Mouse (Mus musculus) leukemia stem cell, adult 10-12 weeks (primary cell): Measurements from ENCODE around the gene Il4ra. TPM values are rescaled to one million over a fixed set of nuclear protein-coding genes. Genes with fewer than 3 reads are reported as not detected.

ENCODE experiments used
- polyA plus RNA-seq: library from polyadenylated mRNA; stranded (reverse); fragments of >175 nt; gene quantifications from 2 replicates; pipeline ENCODE4 v1.2.3, GENCODE M21; 2012; ENCODE audit warnings: low replicate concordance

Gene Il4ra
- polyA plus RNA-seq, result 19.9 and 30.2 TPM in 2 replicates

GRCm38 (mm10) chr7:125551766-125552709, at the start of gene Il4ra:
Gene Il4ra (plus strand): TSS chr7:125552120.

GRCm38 (mm10) chr7:125603185-125603631, 51.3 kb downstream of the Il4ra start, which contains the start of gene Il21r:
Gene Il21r (plus strand): TSS chr7:125603429.

Other genes with a start within 250 kb of the Il4ra start
- gene Kdm8, start 107.4 kb upstream of the Il4ra start, polyA plus RNA-seq, result 2.3 and 2.8 TPM in 2 replicates
- gene Nsmce1, start 60.5 kb upstream of the Il4ra start, polyA plus RNA-seq, result 4.7 and 6.9 TPM in 2 replicates
- gene Il21r, start 51.3 kb downstream of the Il4ra start, polyA plus RNA-seq, result 7.2 and 19.1 TPM in 2 replicates
- 77.0 and 116 TPM in 2 replicates for gene Gtf3c1, start 155.7 kb downstream of the Il4ra start, polyA plus RNA-seq
- 1.6 and 2.8 TPM in 2 replicates for gene D430042O09Rik, start 155.8 kb downstream of the Il4ra start, polyA plus RNA-seq